Mouse (Mus musculus) heart, postnatal 0 days (tissue): ENCODE data around the gene Hist4h4. TPM values are rescaled to one million over a fixed set of nuclear protein-coding genes. Genes with fewer than 3 reads are reported as not detected.

Source experiments
- ATAC-seq: fragments of 200-750 bp; cut with Nextera tagmentation; 2 replicates; pipeline ENCODE4 v1.8.0; 2017; ENCODE audit warnings: low read depth, moderate number of reproducible peaks, moderate library complexity; ENCODE audit not compliant: insufficient read depth
- DNase-seq: peaks from one replicate; pipeline ENCODE4 v3.0.0-alpha.2; 2016; ENCODE audit warnings: low spot score
- H3K27ac ChIP-seq: fragments of 300-500 bp; sonication (generic); 2 replicates; pipeline ENCODE4 v1.5.1; 2014; ENCODE audit warnings: low read depth, mild to moderate bottlenecking
- H3K27me3 ChIP-seq: fragments of 300-500 bp; sonication (generic); 2 replicates; pipeline ENCODE4 v1.6.1; 2014; ENCODE audit warnings: low read length, mixed read lengths; ENCODE audit not compliant: control insufficient read depth, insufficient read depth
- H3K36me3 ChIP-seq: fragments of 300-500 bp; sonication (generic); replicated peaks from 2 replicates; pipeline ENCODE4 v1.6.1; 2014; ENCODE audit warnings: low read length, mixed read lengths; ENCODE audit not compliant: control insufficient read depth, insufficient read depth
- H3K4me1 ChIP-seq: fragments of 300-500 bp; sonication (generic); 2 replicates; pipeline ENCODE4 v1.6.1; 2014; ENCODE audit warnings: antibody characterized with exemption; ENCODE audit not compliant: control insufficient read depth, insufficient read depth
- H3K4me2 ChIP-seq: fragments of 300-500 bp; sonication (generic); 2 replicates; pipeline ENCODE4 v1.6.1; 2014; ENCODE audit warnings: low read depth, mild to moderate bottlenecking, low read length, moderate library complexity
- H3K4me3 ChIP-seq: fragments of 300-500 bp; sonication (generic); 2 replicates; pipeline ENCODE4 v1.5.1; 2014; ENCODE audit warnings: low read depth, low read length
- H3K9ac ChIP-seq: fragments of 300-500 bp; sonication (generic); replicated peaks from 2 replicates; pipeline ENCODE4 v1.6.1; 2014; ENCODE audit warnings: low read depth, low read length, mixed read lengths
- H3K9me3 ChIP-seq: fragments of 300-500 bp; sonication (generic); replicated peaks from 2 replicates; pipeline ENCODE4 v1.6.1; 2016; ENCODE audit warnings: low read length; ENCODE audit not compliant: control insufficient read depth
- CTCF ChIP-seq: IDR thresholded peaks from 2 replicates; pipeline ENCODE4 v1.5.1; 2016; ENCODE audit warnings: antibody characterized with exemption, control low read depth, low read depth
- EP300 ChIP-seq: IDR thresholded peaks from 2 replicates; pipeline ENCODE4 v1.6.1; 2016; ENCODE audit warnings: antibody characterized with exemption, low read depth
- WGBS: fragments of 180-500 bp; shearing (Covaris S2); extraction: QIAGEN DNeasy Blood & Tissue Kit; methylation state at CpG from one replicate; pipeline ENCODE4 v1.1.7; 2014; 5-methylcytosine and 5-hydroxymethylcytosine counted together
- polyA plus RNA-seq: library from polyadenylated mRNA; unstranded; fragments of >200 nt; fragmentation: Nextera tagmentation; extraction: Ambion mirVana; gene quantifications from 2 replicates; pipeline ENCODE4 v1.2.1, GENCODE M21; 2015
- total RNA-seq: library from RNA; depleted of rRNA; stranded (reverse); fragments of >200 nt; gene quantifications from 2 replicates; pipeline ENCODE4 v1.2.3, GENCODE M21; 2014; ENCODE audit warnings: low replicate concordance

Gene Hist4h4
- total and polyA plus RNA-seq, 2 experiments from 2014 or later, result 0.37 to 88.7 TPM

- Histone ChIP-seq H3K4me2 (peak within 1 kb of the TSS; percentile 91), H3K9ac (peak within 1 kb of the TSS; percentile 72), H3K9me3 (no peaks in the 10 kb centered on the region), H3K27me3 (no peaks in the 10 kb centered on the region), H3K27ac (peak within 1 kb of the TSS; percentile 60), H3K4me3 (peak within 1 kb of the TSS; percentile 90), H3K36me3 (peaks cover 11% of the 10 kb centered on the region), H3K4me1 (peaks cover 15% of the 10 kb centered on the region)
- WGBS, result 0% methylated on average over 34 of the region's 34 CpGs
- DNase-seq, result peak; percentile 97
- peak; percentile 85 for ATAC-seq
- TF ChIP-seq EP300 (no peak), CTCF (no peak)
Observed at GRCm38 (mm10) chr6:136808014-136808417, 3.8 kb upstream of the Hist4h4 start, which contains the start of gene H2afj. TSS of gene H2afj (plus strand) at chr6:136808244.

- no peak for TF ChIP-seq CTCF
- TF ChIP-seq EP300, result no peak
- ATAC-seq (no peak), DNase-seq (no peak)
- peak overlapping the region; percentile 90 for H3K4me3 ChIP-seq
- H3K27ac ChIP-seq, result peak overlapping the region; percentile 60
- H3K36me3 ChIP-seq, result peaks cover 6% of the 10 kb centered on the region; the same call in 1 of the 2 replicates
- H3K27me3 ChIP-seq, result no peaks in the 10 kb centered on the region
- no peaks in the 10 kb centered on the region for H3K9me3 ChIP-seq
- WGBS, result 21% methylated on average over 18 of the region's 18 CpGs
- H3K4me2 ChIP-seq, result peak overlapping the region; percentile 91
- H3K9ac ChIP-seq, result peak overlapping the region; percentile 5; the same call in 1 of the 2 replicates
- peaks cover 17% of the 10 kb centered on the region for H3K4me1 ChIP-seq
Observed at GRCm38 (mm10) chr6:136807395-136808013, 3.3 kb upstream of the Hist4h4 start.

- Histone ChIP-seq H3K4me1 (peaks cover 17% of the 10 kb centered on the region), H3K27ac (no peak overlapping the region), H3K36me3 (no peaks in the 10 kb centered on the region), H3K9ac (no peak overlapping the region), H3K4me3 (no peak overlapping the region), H3K9me3 (no peaks in the 10 kb centered on the region), H3K4me2 (no peak overlapping the region), H3K27me3 (no peaks in the 10 kb centered on the region)
- no peak for ATAC-seq
- TF ChIP-seq EP300, result no peak
- TF ChIP-seq CTCF, result no peak
- no peak for DNase-seq
- 76% methylated on average over 5 of the region's 5 CpGs for WGBS
Observed at GRCm38 (mm10) chr6:136806819-136807218, 2.6 kb upstream of the Hist4h4 start.

DNA sequence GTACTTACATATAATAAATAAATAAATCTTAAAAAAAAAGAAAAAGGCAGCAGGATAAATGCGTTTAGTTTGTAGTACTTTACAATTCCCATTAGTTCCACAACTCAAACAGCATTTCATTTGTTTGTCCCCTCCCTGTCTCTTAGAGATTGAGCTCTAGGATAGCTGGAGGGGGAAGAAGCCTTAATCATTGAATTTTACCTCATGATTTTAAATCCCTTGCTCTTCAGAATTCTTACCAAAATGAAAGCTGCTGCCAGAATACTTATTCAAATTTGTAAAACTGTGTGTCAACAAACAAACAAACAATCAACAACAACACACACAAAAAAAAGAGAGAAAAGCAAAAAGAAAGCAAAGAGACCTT lies 1.2 kb upstream of the Hist4h4 start:
- WGBS, result 85% methylated on average over 1 of the region's 1 CpGs
- Histone ChIP-seq H3K4me2 (no peak overlapping the region), H3K9ac (no peak overlapping the region), H3K9me3 (no peaks in the 10 kb centered on the region), H3K27me3 (no peaks in the 10 kb centered on the region), H3K4me1 (peaks cover 17% of the 10 kb centered on the region), H3K4me3 (no peak overlapping the region), H3K27ac (peak overlapping the region; percentile 99; the same call in 1 of the 2 replicates), H3K36me3 (no peaks in the 10 kb centered on the region)
- DNase-seq (no peak), ATAC-seq (no peak)
- no peak for TF ChIP-seq CTCF
- no peak for TF ChIP-seq EP300

DNA sequence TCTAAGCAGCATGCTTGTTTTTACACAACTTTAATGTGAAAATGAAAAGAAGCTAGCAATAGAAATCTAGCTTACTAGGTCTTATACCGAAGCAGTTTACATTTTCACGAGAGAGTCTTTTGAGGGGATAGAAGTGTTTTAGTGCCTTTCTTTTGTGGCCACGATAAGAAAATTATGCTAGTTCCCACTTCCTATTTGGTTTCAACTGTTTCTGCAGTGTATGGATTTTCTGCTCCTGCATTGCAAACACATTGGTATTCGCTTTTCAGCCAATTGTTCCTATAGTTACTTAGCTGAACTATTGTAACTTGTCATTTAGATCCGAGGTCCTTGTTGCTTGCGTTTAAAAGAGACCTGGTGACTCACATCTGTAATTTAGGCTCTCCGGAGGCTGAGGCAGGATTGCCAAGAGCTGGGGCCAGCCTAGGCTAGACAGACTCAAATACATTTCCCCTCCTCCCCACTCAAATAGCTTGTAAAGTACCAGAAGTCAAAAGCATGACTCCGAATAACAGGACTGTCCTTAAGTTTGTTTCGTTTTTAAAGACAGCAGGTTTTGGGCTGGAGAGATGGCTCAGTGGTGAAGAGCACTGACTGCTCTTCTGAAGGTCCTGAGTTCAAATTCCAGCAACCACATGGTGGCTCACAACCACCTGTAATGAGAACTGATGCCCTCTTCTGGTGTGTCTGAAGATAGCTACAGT lies 642 bp upstream of the Hist4h4 start:
- WGBS, result 24% methylated on average over 9 of the region's 9 CpGs

More for the DNA sequence above, 642 bp upstream of the Hist4h4 start:
- TF ChIP-seq EP300, result no peak
- TF ChIP-seq CTCF, result no peak
- Histone ChIP-seq H3K4me3 (peak overlapping the region; percentile 67), H3K27me3 (no peaks in the 10 kb centered on the region), H3K4me1 (peaks cover 17% of the 10 kb centered on the region), H3K36me3 (no peaks in the 10 kb centered on the region), H3K9ac (peak overlapping the region; percentile 81), H3K27ac (peak overlapping the region; percentile 99), H3K9me3 (no peaks in the 10 kb centered on the region), H3K4me2 (peak overlapping the region; percentile 73)
- DNase-seq (peak; percentile 31), ATAC-seq (no peak)
